13 mouse cellular contexts compared by ENCODE assay signal in the genomic region with DNA sequence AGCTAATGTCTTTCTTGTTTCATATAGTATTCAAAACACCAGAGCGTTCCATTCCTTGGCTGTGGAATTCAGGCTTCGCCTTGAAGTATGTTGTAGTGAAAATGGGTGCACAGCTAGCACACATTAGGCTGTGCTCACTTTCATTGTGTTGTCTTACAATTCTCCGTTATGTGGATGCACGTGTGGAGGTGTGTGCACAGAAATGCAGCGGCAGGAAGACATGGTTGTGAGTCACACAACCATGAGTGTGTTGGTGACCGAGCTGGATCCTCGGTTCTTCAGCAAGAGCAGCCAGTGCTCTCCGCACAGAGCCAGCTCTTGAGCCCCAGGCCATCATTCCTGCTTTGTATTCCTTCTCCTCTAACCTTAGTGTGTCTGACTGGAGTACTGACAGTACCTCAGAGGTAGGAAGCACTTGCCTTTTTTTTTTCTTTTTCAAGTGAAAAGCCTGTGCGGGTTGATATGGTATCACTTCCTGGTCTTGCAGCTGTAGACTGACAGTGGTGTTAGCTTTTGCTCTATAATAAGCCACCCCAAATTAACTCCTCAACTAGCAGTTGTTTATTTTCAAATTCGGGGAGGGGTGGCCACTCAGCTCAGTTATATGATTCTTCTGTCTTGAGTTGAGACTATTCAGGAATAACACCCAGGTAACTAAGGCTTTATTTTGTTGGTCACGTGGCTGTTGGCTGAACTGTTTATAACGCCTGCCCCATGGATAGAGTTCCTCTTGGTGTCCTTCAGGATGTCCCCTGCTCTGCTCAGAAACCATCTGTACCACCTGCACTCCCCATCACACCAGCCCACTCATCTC. TPM values are rescaled to one million over a fixed set of nuclear protein-coding genes. Genes with fewer than 3 reads are reported as not detected.
DNase-seq lines count a peak whose midpoint lies in the region; ATAC-seq lines count a peak whose summit lies in the region.
"Had no signal": no experiment of that assay in that cellular context is flagged by ENCODE, and none has a peak within 500 bp of the region (broad histone marks: within the 10 kb centered on the region; RNA-seq: fewer than 3 reads in every experiment).

No protein-coding gene starts in this region.

- no peak overlapping the region for H3K9ac ChIP-seq in forebrain, embryonic 14.5 days (ENCODE audit: low read length)
- H3K9ac ChIP-seq in stomach, embryonic 14.5 days (replicated peaks; ENCODE audit: low read depth, low read length), result no peak overlapping the region
- H3K9ac ChIP-seq: heart, embryonic 15.5 days had no signal

- 85% methylated on average over 12 of the region's 12 CpGs for WGBS in forebrain, embryonic 10.5 days
- WGBS in forebrain, embryonic 14.5 days, result 77% methylated on average over 12 of the region's 12 CpGs
- 77% methylated on average over 12 of the region's 12 CpGs for WGBS in stomach, embryonic 14.5 days

- H3K4me2 ChIP-seq in forebrain, embryonic 14.5 days (ENCODE audit: low read length), result no peak overlapping the region
- H3K4me2 ChIP-seq in stomach, embryonic 14.5 days (replicated peaks; ENCODE audit: low read depth, low read length), result no peak overlapping the region
- H3K4me2 ChIP-seq: heart, embryonic 15.5 days had no signal

- no peak for DNase-seq in forebrain, embryonic 10.5 days (ENCODE audit: extremely low spot score, low spot score)
- DNase-seq in forebrain, embryonic 14.5 days (ENCODE audit: low spot score), result no peak
- peak; percentile 35 to 38 for DNase-seq in spleen, postnatal 36 days (ENCODE audit: low spot score in 2 of 2)
- DNase-seq in spleen, postnatal 14 days (ENCODE audit: low spot score in 2 of 2), result no peak
- DNase-seq in embryo, embryonic 10.5 days (ENCODE audit: low spot score), result no peak
- DNase-seq in cerebellum, adult 11 months, result no peak
- DNase-seq: lung, postnatal 36 days; right cerebral cortex, postnatal 4 days; thymus, postnatal 25 days had no signal

- no peak for ATAC-seq in forebrain, embryonic 14.5 days
- peak; percentile 59 for ATAC-seq in inflammation-experienced regulatory T-cells, adult 6 months
- no peak for ATAC-seq in stomach, embryonic 14.5 days (ENCODE audit: insufficient number of reproducible peaks, insufficient read depth, low FRiP score, low read depth)
- ATAC-seq: hindbrain, postnatal 0 days had no signal

- H3K4me3 ChIP-seq in forebrain, embryonic 10.5 days, result no peak overlapping the region
- H3K4me3 ChIP-seq in forebrain, embryonic 14.5 days (ENCODE audit: low read depth, low read length), result no peak overlapping the region
- H3K4me3 ChIP-seq in stomach, embryonic 14.5 days (ENCODE audit: low read depth, low read length), result no peak overlapping the region
- H3K4me3 ChIP-seq: heart, embryonic 15.5 days had no signal

- H3K4me1 ChIP-seq in forebrain, embryonic 10.5 days, result peaks cover 35% of the 10 kb centered on the region
- peaks cover 5% of the 10 kb centered on the region; the same call in 1 of the 2 replicates for H3K4me1 ChIP-seq in forebrain, embryonic 14.5 days (ENCODE audit: control insufficient read depth, insufficient read depth, low read length)
- H3K4me1 ChIP-seq in stomach, embryonic 14.5 days (ENCODE audit: control insufficient read depth, insufficient read depth, low read length), result 0 out of 2 replicates have a peak, but pooled peaks cover 15% of the 10 kb centered on the region

- H3K27ac ChIP-seq in forebrain, embryonic 10.5 days, result peak overlapping the region; percentile 51; the same call in 1 of the 2 replicates
- no peak overlapping the region for H3K27ac ChIP-seq in forebrain, embryonic 14.5 days (ENCODE audit: low read depth, low read length)
- H3K27ac ChIP-seq in stomach, embryonic 14.5 days (ENCODE audit: low read length), result peak overlapping the region; percentile 39; the same call in 1 of the 2 replicates
- H3K27ac ChIP-seq: hindbrain, postnatal 0 days had no signal

- no peaks in the 10 kb centered on the region for H3K9me3 ChIP-seq in forebrain, embryonic 10.5 days
- H3K9me3 ChIP-seq in forebrain, embryonic 14.5 days (replicated peaks; ENCODE audit: control insufficient read depth, low read length), result no peaks in the 10 kb centered on the region
- H3K9me3 ChIP-seq in stomach, embryonic 14.5 days (ENCODE audit: control insufficient read depth, low read depth, low read length), result no peaks in the 10 kb centered on the region
- H3K9me3 ChIP-seq: heart, embryonic 15.5 days had no signal

- H3K27me3 ChIP-seq in forebrain, embryonic 10.5 days (ENCODE audit: poor library complexity, severe bottlenecking), result no peaks in the 10 kb centered on the region
- H3K27me3 ChIP-seq in forebrain, embryonic 14.5 days (replicated peaks; ENCODE audit: control insufficient read depth, insufficient read depth, low read length), result no peaks in the 10 kb centered on the region
- H3K27me3 ChIP-seq in stomach, embryonic 14.5 days (ENCODE audit: control insufficient read depth, insufficient read depth, low read length), result no peaks in the 10 kb centered on the region
- H3K27me3 ChIP-seq: heart, embryonic 15.5 days had no signal

- no peaks in the 10 kb centered on the region for H3K36me3 ChIP-seq in forebrain, embryonic 10.5 days (replicated peaks)
- no peaks in the 10 kb centered on the region for H3K36me3 ChIP-seq in forebrain, embryonic 14.5 days (ENCODE audit: control insufficient read depth, insufficient read depth, low read length)
- H3K36me3 ChIP-seq in stomach, embryonic 14.5 days (ENCODE audit: control insufficient read depth, insufficient read depth, low read length), result no peaks in the 10 kb centered on the region
- H3K36me3 ChIP-seq: heart, embryonic 15.5 days had no signal

RNA-seq across cellular contexts. Expression of a gene that starts 48.2 kb away (rescaled TPM):
- polyA plus RNA-seq in forebrain, embryonic 10.5 days (2016; fragmentation: Nextera tagmentation; extraction: Ambion mirVana), result 50.3 and 51.2 TPM in 2 replicates
- 27.8 and 40.4 TPM in 2 replicates for polyA plus RNA-seq in forebrain, embryonic 14.5 days (2014; fragmentation: Nextera tagmentation; extraction: Ambion mirVana)
- polyA plus RNA-seq in inflammation-experienced regulatory T-cells, adult 6 months (2017; shearing (Covaris generic)), result 10 to 100 TPM in 2 of 3 experiments, 1 to 10 TPM in 1; 3.7 to 12.6 (median 12.2) TPM
- 130 and 134 TPM in 2 replicates for polyA plus RNA-seq in stomach, embryonic 14.5 days (2014; fragmentation: Nextera tagmentation; extraction: Ambion mirVana)

Comparison
In these comparisons a context has a peak if more than half of its experiments do, and no peak if none do; other contexts are left out.
1. DNase-seq: peak in spleen, postnatal 36 days (2 of 2); none in forebrain, embryonic 10.5 days (single experiment), forebrain, embryonic 14.5 days (single experiment), spleen, postnatal 14 days (0 of 2), embryo, embryonic 10.5 days (single experiment) and cerebellum, adult 11 months (single experiment).